In the genomic region with DNA sequence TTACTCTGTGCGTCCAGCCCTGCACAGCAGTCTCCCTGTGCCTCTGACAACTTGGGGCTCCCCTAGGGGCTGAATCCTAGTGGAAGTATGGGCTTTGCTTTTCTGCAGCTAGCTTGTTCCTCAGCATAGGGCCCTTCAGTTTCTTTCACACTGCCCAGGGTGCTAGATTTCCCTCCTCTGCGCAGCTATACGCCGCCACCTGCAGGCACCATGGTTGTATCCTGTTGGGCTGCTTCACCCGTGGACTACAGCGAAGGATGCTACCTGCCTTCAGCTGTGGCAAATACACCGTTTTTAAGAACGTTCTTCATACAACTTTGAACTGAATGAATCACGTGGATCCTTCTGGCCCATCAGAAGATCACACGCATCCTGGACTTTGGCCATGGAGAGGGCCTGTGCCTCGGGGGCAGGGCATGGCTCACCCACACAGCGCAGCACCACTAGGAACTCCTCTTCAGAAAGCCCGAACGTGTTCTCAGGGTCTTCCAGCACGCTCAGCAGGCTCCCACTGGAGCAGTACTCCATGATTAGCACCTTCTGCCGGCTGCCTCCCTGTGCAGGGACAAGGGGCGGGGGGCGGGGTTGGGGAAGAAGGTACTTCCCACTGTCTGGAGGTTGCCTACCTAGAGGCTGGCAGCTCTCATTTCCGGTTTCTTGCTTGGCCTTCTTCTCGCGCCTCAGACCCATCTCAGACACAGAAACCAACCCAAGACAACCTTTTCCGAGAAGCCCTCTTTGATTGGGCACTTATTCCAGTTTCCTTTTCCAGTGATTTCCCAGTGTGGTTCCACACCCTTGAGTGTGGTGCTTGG, we compare ENCODE assay signal across 11 mouse cellular contexts. TPM values are rescaled to one million over a fixed set of nuclear protein-coding genes. Genes with fewer than 3 reads are reported as not detected.
DNase-seq lines count a peak whose midpoint lies in the region; ATAC-seq and TF ChIP-seq lines count a peak whose summit lies in the region.
"Had no signal": no experiment of that assay in that cellular context is flagged by ENCODE, and none has a peak within 500 bp of the region (broad histone marks: within the 10 kb centered on the region; RNA-seq: fewer than 3 reads in every experiment).

No protein-coding gene starts in this region.

- H3K9me3 ChIP-seq in heart, embryonic 14.5 days (ENCODE audit: control insufficient read depth, low read length): no peaks in the 10 kb centered on the region
- no peaks in the 10 kb centered on the region for H3K9me3 ChIP-seq in E14TG2a.4 (ENCODE audit: low read length)
- H3K9me3 ChIP-seq in intestine, embryonic 14.5 days (ENCODE audit: control insufficient read depth, low read length): no peaks in the 10 kb centered on the region
- H3K9me3 ChIP-seq in limb, embryonic 14.5 days (ENCODE audit: control insufficient read depth, low read length): no peaks in the 10 kb centered on the region
- H3K9me3 ChIP-seq: hindbrain, embryonic 15.5 days had no signal

- no peak for DNase-seq in heart, postnatal 4 days
- peak; percentile 65 for DNase-seq in intestine, embryonic 14.5 days (ENCODE audit: low spot score)
- no peak for DNase-seq in limb, embryonic 14.5 days (ENCODE audit: low spot score)
- no peak for DNase-seq in gastrocnemius, adult 2 months
- DNase-seq in layer of hippocampus, adult 8-10 months (ENCODE audit: low spot score in 2 of 2): no peak
- DNase-seq: lung, postnatal 14 days had no signal

- H3K4me3 ChIP-seq in heart, embryonic 14.5 days (ENCODE audit: control insufficient read depth in 1 of 2, insufficient read depth in 1 of 2, low read depth in 1 of 2, low read length in 2 of 2): no peak overlapping the region
- H3K4me3 ChIP-seq in E14TG2a.4 (replicated peaks; ENCODE audit: low read length): peak overlapping the region; percentile 39
- no peak overlapping the region for H3K4me3 ChIP-seq in intestine, embryonic 14.5 days (ENCODE audit: low read depth, low read length)
- H3K4me3 ChIP-seq in limb, embryonic 14.5 days (replicated peaks; ENCODE audit: low read length): no peak overlapping the region
- no peak overlapping the region for H3K4me3 ChIP-seq in gastrocnemius, adult 2 months
- H3K4me3 ChIP-seq: hindbrain, embryonic 15.5 days had no signal

- H3K27me3 ChIP-seq in heart, embryonic 14.5 days (ENCODE audit: control insufficient read depth, insufficient read depth, low read length): 0 out of 2 replicates have a peak, but pooled peaks cover 5% of the 10 kb centered on the region
- peaks cover 75% of the 10 kb centered on the region for H3K27me3 ChIP-seq in E14TG2a.4 (ENCODE audit: insufficient read depth, low read length)
- no peaks in the 10 kb centered on the region for H3K27me3 ChIP-seq in intestine, embryonic 14.5 days (replicated peaks; ENCODE audit: control insufficient read depth, insufficient read depth, low read length)
- no peaks in the 10 kb centered on the region for H3K27me3 ChIP-seq in limb, embryonic 14.5 days (ENCODE audit: control insufficient read depth, insufficient read depth, low read length)
- H3K27me3 ChIP-seq: CH12.LX; hindbrain, embryonic 15.5 days had no signal

- 34% methylated on average over 22 of the region's 22 CpGs for WGBS in heart, embryonic 14.5 days
- WGBS in intestine, embryonic 14.5 days: 39% methylated on average over 22 of the region's 22 CpGs
- WGBS in limb, embryonic 14.5 days: 39% methylated on average over 22 of the region's 22 CpGs

- H3K36me3 ChIP-seq in heart, embryonic 14.5 days (ENCODE audit: control insufficient read depth, insufficient read depth, low read length): no peaks in the 10 kb centered on the region
- H3K36me3 ChIP-seq in E14TG2a.4 (ENCODE audit: insufficient read depth, low read length): no peaks in the 10 kb centered on the region
- H3K36me3 ChIP-seq in intestine, embryonic 14.5 days (ENCODE audit: control insufficient read depth, insufficient read depth, low read length): no peaks in the 10 kb centered on the region
- H3K36me3 ChIP-seq in limb, embryonic 14.5 days (ENCODE audit: control insufficient read depth, insufficient read depth, low read length): no peaks in the 10 kb centered on the region
- H3K36me3 ChIP-seq: hindbrain, embryonic 15.5 days had no signal

- TF ChIP-seq CTCF in E14TG2a.4 (conservative IDR thresholded peaks at IDR 0.05; ENCODE audit: low read length): no peak
- no peak for TF ChIP-seq CTCF in gastrocnemius, adult 2 months (IDR thresholded peaks at IDR 0.05)

- no peak for TF ChIP-seq POLR2A in limb, embryonic 14.5 days (IDR thresholded peaks at IDR 0.05; ENCODE audit: borderline replicate concordance, extremely low read depth, insufficient read depth, insufficient read length)

- no peak overlapping the region for H3K9ac ChIP-seq in heart, embryonic 14.5 days (ENCODE audit: low read length)
- H3K9ac ChIP-seq in intestine, embryonic 14.5 days (ENCODE audit: low read length): no peak overlapping the region
- no peak overlapping the region for H3K9ac ChIP-seq in limb, embryonic 14.5 days (ENCODE audit: low read depth, low read length, severe bottlenecking)
- H3K9ac ChIP-seq: hindbrain, embryonic 15.5 days had no signal

- ATAC-seq in heart, embryonic 14.5 days (ENCODE audit: insufficient number of reproducible peaks, insufficient read depth, low FRiP score, low read depth): no peak
- peak; percentile 52 for ATAC-seq in intestine, embryonic 14.5 days (replicated peaks; ENCODE audit: low FRiP score, low TSS enrichment, low read depth)
- peak; percentile 17; the same call in 1 of the 2 replicates for ATAC-seq in limb, embryonic 14.5 days (ENCODE audit: low FRiP score, low read depth)
- no peak for ATAC-seq in cerebellum, adult (ENCODE audit: insufficient number of reproducible peaks, low FRiP score, low TSS enrichment)

- H3K4me1 ChIP-seq in heart, embryonic 14.5 days (ENCODE audit: control insufficient read depth in 2 of 2, insufficient read depth in 2 of 2, low read length in 2 of 2): peaks cover 13 to 19% of the 10 kb centered on the region in 2 experiments
- peaks cover 44% of the 10 kb centered on the region for H3K4me1 ChIP-seq in E14TG2a.4 (replicated peaks; ENCODE audit: low read depth, low read length)
- 0 out of 2 replicates have a peak, but pooled peaks cover 8% of the 10 kb centered on the region for H3K4me1 ChIP-seq in intestine, embryonic 14.5 days (replicated peaks; ENCODE audit: control insufficient read depth, insufficient read depth, low read length)
- peaks cover 8% of the 10 kb centered on the region; the same call in 1 of the 2 replicates for H3K4me1 ChIP-seq in limb, embryonic 14.5 days (ENCODE audit: control insufficient read depth, insufficient read depth, low read length)

- H3K27ac ChIP-seq in heart, embryonic 14.5 days (replicated peaks in 1 of 2; ENCODE audit: control insufficient read depth in 1 of 2, insufficient read depth in 1 of 2, low read depth in 2 of 2, low read length in 2 of 2): no peak overlapping the region
- no peak overlapping the region for H3K27ac ChIP-seq in intestine, embryonic 14.5 days (ENCODE audit: low read depth)
- no peak overlapping the region for H3K27ac ChIP-seq in limb, embryonic 14.5 days (replicated peaks; ENCODE audit: low read depth, low read length)
- H3K27ac ChIP-seq in gastrocnemius, adult 2 months: no peak overlapping the region
- H3K27ac ChIP-seq: hindbrain, embryonic 15.5 days had no signal

- intact Hi-C loops in gastrocnemius, adult 2 months (cut with DNase I): no loop called here

- peak overlapping the region; percentile 39 for H3K4me2 ChIP-seq in heart, embryonic 14.5 days (ENCODE audit: low read length)
- H3K4me2 ChIP-seq in intestine, embryonic 14.5 days (ENCODE audit: low read length): peak overlapping the region; percentile 30
- no peak overlapping the region for H3K4me2 ChIP-seq in limb, embryonic 14.5 days (replicated peaks; ENCODE audit: low read depth, low read length, severe bottlenecking)
- H3K4me2 ChIP-seq: hindbrain, embryonic 15.5 days had no signal

RNA-seq across cellular contexts. Expression of gene Ikbke, which starts 4.5 kb away (rescaled TPM):
- 2.3 and 2.6 TPM in 2 replicates for polyA plus RNA-seq in heart, embryonic 14.5 days (2014; fragmentation: Nextera tagmentation; extraction: Ambion mirVana)
- 1 to 10 TPM; 2.9 to 3.0 TPM for total RNA-seq in heart, postnatal 4 days (2021)
- 4.7 and 4.9 TPM in 2 replicates for polyA plus RNA-seq in intestine, embryonic 14.5 days (2014; fragmentation: Nextera tagmentation; extraction: Ambion mirVana)
- polyA plus RNA-seq in limb, embryonic 14.5 days (2012; rRNA removed): 13.4 and 13.8 TPM in 2 replicates
- 4.2 and 6.6 TPM in 2 replicates for polyA plus RNA-seq in limb, embryonic 14.5 days (2014; fragmentation: Nextera tagmentation; extraction: Ambion mirVana)
- 1 to 10 TPM in 1 of 2 experiments, under 1 TPM in 1; 0.46 to 1.1 TPM for total RNA-seq in gastrocnemius, adult 2 months (2021)
- 1 to 10 TPM; 1.8 to 4.9 (median 3.4) TPM for total RNA-seq in layer of hippocampus, adult 8-10 months (2022)

RNA-seq across cellular contexts. Expression of gene Rassf5, which starts 29.9 kb away (rescaled TPM):
- 10.7 and 19.3 TPM in 2 replicates for polyA plus RNA-seq in heart, embryonic 14.5 days (2014; fragmentation: Nextera tagmentation; extraction: Ambion mirVana)
- 1 to 10 TPM; 4.4 to 4.5 TPM for total RNA-seq in heart, postnatal 4 days (2021)
- polyA plus RNA-seq in intestine, embryonic 14.5 days (2014; fragmentation: Nextera tagmentation; extraction: Ambion mirVana): 2.7 and 2.9 TPM in 2 replicates
- 3.2 and 3.8 TPM in 2 replicates for polyA plus RNA-seq in limb, embryonic 14.5 days (2012; rRNA removed)
- polyA plus RNA-seq in limb, embryonic 14.5 days (2014; fragmentation: Nextera tagmentation; extraction: Ambion mirVana): 3.1 and 3.2 TPM in 2 replicates
- total RNA-seq in gastrocnemius, adult 2 months (2021): 1 to 10 TPM in 1 of 2 experiments, under 1 TPM in 1; 0.71 to 1.1 TPM
- 10 to 100 TPM; 17.6 to 21.5 (median 18.6) TPM for total RNA-seq in layer of hippocampus, adult 8-10 months (2022)

Comparison
In these comparisons a context has a peak if more than half of its experiments do, and no peak if none do; other contexts are left out.
1. ATAC-seq: peak in intestine, embryonic 14.5 days (single experiment) and limb, embryonic 14.5 days (single experiment); none in heart, embryonic 14.5 days (single experiment) and cerebellum, adult (single experiment).